Mouse (Mus musculus): ENCODE results near the gene Olfr550. TPM values are rescaled to one million over a fixed set of nuclear protein-coding genes. Genes with fewer than 3 reads are reported as not detected.
"Not testable (repeated sequence)": the region's sequence is repeated elsewhere in the genome, so short reads cannot be mapped to it uniquely, and the experiment has no call there.

Olfr550 gene
- polyA plus RNA-seq, 1 experiment from 2014 or later = not detected

DNA sequence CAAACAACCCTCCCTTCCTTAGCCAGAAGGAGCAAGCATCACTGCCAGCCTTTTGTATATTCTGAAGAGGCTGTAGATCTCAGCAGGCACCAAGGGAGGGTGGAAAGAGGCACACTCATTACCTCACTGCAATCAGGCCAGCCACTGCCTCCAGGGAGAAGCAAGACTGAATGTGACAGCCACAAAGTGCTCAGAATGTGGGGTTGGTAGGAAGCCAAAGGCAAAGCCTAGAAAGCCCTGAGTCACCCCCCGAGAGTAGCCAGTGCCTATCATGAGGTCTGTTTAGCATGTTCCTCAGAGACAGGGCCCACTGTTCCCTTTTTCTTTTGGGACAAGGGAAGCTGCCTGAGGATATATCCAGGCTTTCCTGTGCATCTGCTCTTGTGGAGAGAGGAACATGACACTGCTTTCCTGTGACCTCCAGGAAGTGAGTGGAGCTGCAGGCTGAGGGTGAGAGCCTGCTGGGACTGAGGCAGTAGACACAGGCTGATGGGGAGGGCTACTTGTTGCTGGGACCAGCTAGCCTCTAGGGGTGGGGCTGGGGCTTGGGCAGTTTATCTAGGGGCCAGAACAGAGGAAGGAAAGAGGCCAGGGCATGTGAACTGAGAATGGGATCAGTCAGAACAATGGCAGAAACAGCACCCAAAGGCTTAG is 26.3 kb downstream of the Olfr550 start, which contains the start of gene Olfr552:
Olfr552 (plus strand) TSS at position 393 of the 654 bp plus-strand sequence.
- H3K9me3 ChIP-seq = no peaks in the 10 kb centered on the region
- H3K9ac ChIP-seq (replicated peaks) = no peak within 1 kb of the TSS
- 67% methylated on average over 1 of the region's 1 CpGs for WGBS
- H3K4me3 ChIP-seq = no peak within 1 kb of the TSS
- H3K36me3 ChIP-seq = no peaks in the 10 kb centered on the region
- no peaks in the 10 kb centered on the region for H3K4me1 ChIP-seq
- no peak within 1 kb of the TSS for H3K27ac ChIP-seq (replicated peaks)
- no peak for ATAC-seq (replicated peaks)
- H3K4me2 ChIP-seq (replicated peaks) = no peak within 1 kb of the TSS
- no peaks in the 10 kb centered on the region for H3K27me3 ChIP-seq

DNA sequence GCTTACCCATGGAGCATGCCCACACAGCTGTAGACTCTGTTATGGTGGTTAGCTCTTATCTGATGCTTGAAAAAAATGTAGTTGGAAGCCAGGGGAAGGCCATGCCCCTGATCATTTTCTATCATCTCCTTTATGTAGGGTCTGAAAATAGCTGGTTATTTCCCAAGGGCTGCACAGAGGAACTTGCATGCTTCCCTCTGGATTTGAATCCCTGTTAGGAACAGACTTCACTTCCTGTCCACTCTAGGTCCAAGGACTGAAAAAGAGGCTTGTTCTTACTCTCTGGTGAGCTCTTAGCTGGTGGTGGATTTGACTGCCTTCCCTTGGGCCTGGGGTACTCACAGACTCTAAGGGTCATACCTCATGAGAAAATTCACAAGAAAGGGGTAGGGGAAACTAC is 46.9 kb downstream of the Olfr550 start, which contains the start of gene Olfr553:
Olfr553 (minus strand) TSS at position 101 of the 400 bp plus-strand sequence.
- Histone ChIP-seq H3K4me1 (no peaks in the 10 kb centered on the region), H3K27me3 (no peaks in the 10 kb centered on the region), H3K9ac (replicated peaks) (no peak within 1 kb of the TSS), H3K4me3 (no peak within 1 kb of the TSS), H3K9me3 (no peaks in the 10 kb centered on the region), H3K4me2 (replicated peaks) (no peak within 1 kb of the TSS), H3K36me3 (no peaks in the 10 kb centered on the region), H3K27ac (replicated peaks) (no peak within 1 kb of the TSS)
- no peak for ATAC-seq (replicated peaks)

DNA sequence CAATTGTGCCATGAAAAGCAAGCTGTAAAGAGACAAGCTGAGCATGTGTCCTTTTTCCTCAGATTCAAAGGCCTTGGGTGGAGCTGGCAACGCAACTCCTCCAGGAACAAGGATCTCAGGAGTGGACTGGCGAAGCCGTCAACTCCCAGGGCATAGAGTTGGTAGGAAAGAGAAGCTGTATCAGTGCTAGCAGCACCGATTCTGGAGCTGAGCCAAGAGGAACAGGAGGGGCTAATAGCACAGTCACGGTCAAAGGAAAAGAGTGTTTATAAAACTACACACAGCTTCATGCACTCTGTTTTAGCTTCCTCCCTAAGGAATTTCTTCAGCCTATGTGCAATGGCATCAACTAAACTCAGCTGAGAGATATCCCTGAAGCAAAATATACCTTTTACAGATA is 48.4 kb downstream of the Olfr550 start:
- 67% methylated on average over 5 of the region's 5 CpGs for WGBS

DNA sequence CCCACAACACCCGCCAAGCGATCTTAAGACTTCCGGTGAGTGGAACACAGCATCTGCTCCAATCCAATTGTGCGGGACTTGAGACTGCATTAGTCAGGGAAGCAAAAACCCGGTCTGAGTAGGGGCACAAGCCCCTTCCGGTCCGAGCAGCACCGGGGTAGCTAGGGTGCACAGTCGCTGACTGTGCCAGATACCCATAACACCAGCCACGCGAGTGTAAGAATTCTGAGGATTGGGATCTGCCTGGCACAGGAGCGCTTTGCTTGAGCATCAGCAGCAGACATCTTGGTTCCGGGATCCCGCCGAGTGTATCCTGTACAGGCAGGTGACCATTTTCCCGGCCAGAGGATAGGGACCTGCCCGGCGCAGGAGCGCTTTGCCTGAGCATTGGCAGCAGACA is 49.1 kb downstream of the Olfr550 start:
- H3K9me3 ChIP-seq; H3K4me2 ChIP-seq (replicated peaks); H3K4me3 ChIP-seq; H3K27ac ChIP-seq (replicated peaks); H3K27me3 ChIP-seq; H3K9ac ChIP-seq (replicated peaks); H3K36me3 ChIP-seq; ATAC-seq (replicated peaks); H3K4me1 ChIP-seq: not testable (repeated sequence)
- WGBS = 91% methylated on average over 19 of the region's 19 CpGs

More for the DNA sequence above, 48.4 kb downstream of the Olfr550 start:
- Histone ChIP-seq H3K9ac (replicated peaks) (no peak overlapping the region), H3K27me3 (no peaks in the 10 kb centered on the region), H3K4me3 (no peak overlapping the region), H3K36me3 (no peaks in the 10 kb centered on the region), H3K4me1 (no peaks in the 10 kb centered on the region), H3K4me2 (replicated peaks) (no peak overlapping the region), H3K27ac (replicated peaks) (no peak overlapping the region), H3K9me3 (no peaks in the 10 kb centered on the region)
- no peak for ATAC-seq (replicated peaks)

Other genes starting within 250 kb of the Olfr550 start
- gene Rrm1, start 129.7 kb upstream of the Olfr550 start, polyA plus RNA-seq (2015; fragmentation: Nextera tagmentation; extraction: Ambion mirVana) = 95.7 and 101 TPM in 2 replicates
- gene Olfr543, start 89.8 kb upstream of the Olfr550 start, polyA plus RNA-seq (2015; fragmentation: Nextera tagmentation; extraction: Ambion mirVana) = 0.23 and 0.38 TPM in 2 replicates
- gene Olfr544, start 83.1 kb upstream of the Olfr550 start, polyA plus RNA-seq (2015; fragmentation: Nextera tagmentation; extraction: Ambion mirVana) = 0.06 and 0.13 TPM in 2 replicates
- 0.05 and 0.15 TPM in 2 replicates for gene Olfr545, start 71.9 kb upstream of the Olfr550 start, polyA plus RNA-seq (2015; fragmentation: Nextera tagmentation; extraction: Ambion mirVana)
- gene Olfr547, start 36.7 kb upstream of the Olfr550 start, polyA plus RNA-seq (2015; fragmentation: Nextera tagmentation; extraction: Ambion mirVana) = not detected in 2 replicates
- gene Olfr548-ps1, start 30.5 kb upstream of the Olfr550 start, polyA plus RNA-seq (2015; fragmentation: Nextera tagmentation; extraction: Ambion mirVana) = not detected in 2 replicates
- not detected in 2 replicates for gene Olfr549, start 21.6 kb upstream of the Olfr550 start, polyA plus RNA-seq (2015; fragmentation: Nextera tagmentation; extraction: Ambion mirVana)
- 0.06 TPM in 1 of 2 replicates, not detected in the other for gene Trim21, start 6.0 kb upstream of the Olfr550 start, polyA plus RNA-seq (2015; fragmentation: Nextera tagmentation; extraction: Ambion mirVana)
- not detected in 2 replicates for gene Olfr551, start 20.4 kb downstream of the Olfr550 start, polyA plus RNA-seq (2015; fragmentation: Nextera tagmentation; extraction: Ambion mirVana)
- not detected in 2 replicates for gene Olfr552, start 26.3 kb downstream of the Olfr550 start, polyA plus RNA-seq (2015; fragmentation: Nextera tagmentation; extraction: Ambion mirVana)
- not detected in 2 replicates for gene Olfr553, start 46.8 kb downstream of the Olfr550 start, polyA plus RNA-seq (2015; fragmentation: Nextera tagmentation; extraction: Ambion mirVana)
- not detected in 2 replicates for gene Olfr554, start 67.0 kb downstream of the Olfr550 start, polyA plus RNA-seq (2015; fragmentation: Nextera tagmentation; extraction: Ambion mirVana)
- gene Olfr555, start 87.4 kb downstream of the Olfr550 start, polyA plus RNA-seq (2015; fragmentation: Nextera tagmentation; extraction: Ambion mirVana) = not detected in 2 replicates
- gene Olfr556, start 93.5 kb downstream of the Olfr550 start, polyA plus RNA-seq (2015; fragmentation: Nextera tagmentation; extraction: Ambion mirVana) = not detected in 2 replicates
- gene Trim68, start 115.9 kb downstream of the Olfr550 start, polyA plus RNA-seq (2015; fragmentation: Nextera tagmentation; extraction: Ambion mirVana) = 6.6 and 6.7 TPM in 2 replicates
- gene Olfr557, start 124.5 kb downstream of the Olfr550 start, polyA plus RNA-seq (2015; fragmentation: Nextera tagmentation; extraction: Ambion mirVana) = not detected in 2 replicates
- gene Olfr558, start 130.8 kb downstream of the Olfr550 start, polyA plus RNA-seq (2015; fragmentation: Nextera tagmentation; extraction: Ambion mirVana) = not detected in 2 replicates
- not detected in 2 replicates for gene Olfr33, start 147.6 kb downstream of the Olfr550 start, polyA plus RNA-seq (2015; fragmentation: Nextera tagmentation; extraction: Ambion mirVana)
- gene Olfr559, start 156.0 kb downstream of the Olfr550 start, polyA plus RNA-seq (2015; fragmentation: Nextera tagmentation; extraction: Ambion mirVana) = not detected in 2 replicates
- gene Olfr560, start 187.9 kb downstream of the Olfr550 start, polyA plus RNA-seq (2015; fragmentation: Nextera tagmentation; extraction: Ambion mirVana) = not detected in 2 replicates
- 0.05 and 0.14 TPM in 2 replicates for gene Olfr78, start 188.0 kb downstream of the Olfr550 start, polyA plus RNA-seq (2015; fragmentation: Nextera tagmentation; extraction: Ambion mirVana)
- gene Olfr561, start 199.8 kb downstream of the Olfr550 start, polyA plus RNA-seq (2015; fragmentation: Nextera tagmentation; extraction: Ambion mirVana) = not detected in 2 replicates
- not detected in 2 replicates for gene Olfr564, start 232.0 kb downstream of the Olfr550 start, polyA plus RNA-seq (2015; fragmentation: Nextera tagmentation; extraction: Ambion mirVana)